Mouse (Mus musculus): Measurements from ENCODE around the gene Tmem14c. TPM values are rescaled to one million over a fixed set of nuclear protein-coding genes. Genes with fewer than 3 reads are reported as not detected.

The Tmem14c gene
- polyA plus RNA-seq (2017; shearing (Covaris generic)) = 163 TPM

GRCm38 (mm10) chr13:41015829-41016634 is at the start of gene Tmem14c:
TSS of gene Tmem14c (plus strand) at chr13:41016292.

GRCm38 (mm10) chr13:41000926-41001639 is 15.0 kb upstream of the Tmem14c start, which contains the start of gene Pak1ip1:
TSS of gene Pak1ip1 (plus strand) at chr13:41001023.

Other genes with a start within 250 kb of the Tmem14c start
- 0.31 TPM for gene Gcnt2, start 156.5 kb upstream of the Tmem14c start, polyA plus RNA-seq (2017; shearing (Covaris generic))
- 101 TPM for gene Pak1ip1, start 15.3 kb upstream of the Tmem14c start, polyA plus RNA-seq (2017; shearing (Covaris generic))
- not detected for gene Mak, start 63.4 kb downstream of the Tmem14c start, polyA plus RNA-seq (2017; shearing (Covaris generic))
- 0.13 TPM for gene Gcm2, start 94.7 kb downstream of the Tmem14c start, polyA plus RNA-seq (2017; shearing (Covaris generic))
- not detected for gene Sycp2l, start 98.0 kb downstream of the Tmem14c start, polyA plus RNA-seq (2017; shearing (Covaris generic))
- not detected for gene Elovl2, start 204.1 kb downstream of the Tmem14c start, polyA plus RNA-seq (2017; shearing (Covaris generic))
- gene Smim13, start 233.6 kb downstream of the Tmem14c start, polyA plus RNA-seq (2017; shearing (Covaris generic)) = 9.8 TPM

All from CD4-positive, CD25-positive, alpha-beta regulatory T cell (primary cell).